Mouse (Mus musculus) neural tube, embryonic 14.5 days (tissue): ENCODE data around the gene Rubcn. TPM values are rescaled to one million over a fixed set of nuclear protein-coding genes. Genes with fewer than 3 reads are reported as not detected.
A peak's percentile ranks its signal among the peaks of the same experiment; 100 is the strongest.
"Not testable (repeated sequence)": the region's sequence is repeated elsewhere in the genome, so short reads cannot be mapped to it uniquely, and the experiment has no call there.

Source experiments
- ATAC-seq: fragments of 200-750 bp; cut with Nextera tagmentation; 2 replicates; pipeline ENCODE4 v1.8.0; 2017; ENCODE audit warnings: low read depth, mild to moderate bottlenecking, moderate TSS enrichment, moderate library complexity
- H3K27ac ChIP-seq: fragments of 300-500 bp; sonication (generic); 2 replicates; pipeline ENCODE4 v1.5.1; 2014; ENCODE audit warnings: low read depth, mild to moderate bottlenecking, control low read depth, low read length, moderate library complexity, mixed read lengths
- H3K27me3 ChIP-seq: fragments of 300-500 bp; sonication (generic); 2 replicates; pipeline ENCODE4 v1.6.1; 2014; ENCODE audit warnings: low read length; ENCODE audit not compliant: control insufficient read depth, insufficient read depth
- H3K36me3 ChIP-seq: fragments of 300-500 bp; sonication (generic); 2 replicates; pipeline ENCODE4 v1.6.1; 2014; ENCODE audit warnings: low read length, mixed read lengths; ENCODE audit not compliant: control insufficient read depth, insufficient read depth
- H3K4me1 ChIP-seq: fragments of 300-500 bp; sonication (generic); 2 replicates; pipeline ENCODE4 v1.6.1; 2014; ENCODE audit warnings: low read length; ENCODE audit not compliant: control insufficient read depth, insufficient read depth
- H3K4me2 ChIP-seq: fragments of 300-500 bp; sonication (generic); 2 replicates; pipeline ENCODE4 v1.6.1; 2014; ENCODE audit warnings: mild to moderate bottlenecking, low read depth, low read length, control low read depth
- H3K4me3 ChIP-seq: fragments of 300-500 bp; sonication (generic); 2 replicates; pipeline ENCODE4 v1.5.1; 2014; ENCODE audit warnings: low read depth, low read length, control low read depth, mixed read lengths
- H3K9ac ChIP-seq: fragments of 300-500 bp; sonication (generic); replicated peaks from 2 replicates; pipeline ENCODE4 v1.6.1; 2014; ENCODE audit warnings: low read depth, mild to moderate bottlenecking, control low read depth, low read length, mixed read lengths
- H3K9me3 ChIP-seq: fragments of 300-500 bp; sonication (generic); 2 replicates; pipeline ENCODE4 v1.6.1; 2016; ENCODE audit warnings: low read length; ENCODE audit not compliant: control insufficient read depth
- WGBS: fragments of 180-500 bp; shearing (Covaris S2); extraction: QIAGEN DNeasy Blood & Tissue Kit; methylation state at CpG from one replicate; pipeline ENCODE4 v1.1.7; 2014; 5-methylcytosine and 5-hydroxymethylcytosine counted together
- polyA plus RNA-seq: library from polyadenylated mRNA; unstranded; fragments of >200 nt; fragmentation: Nextera tagmentation; extraction: Ambion mirVana; gene quantifications from 2 replicates; pipeline ENCODE4 v1.2.1, GENCODE M21; 2014

The Rubcn gene
- polyA plus RNA-seq, result 29.1 and 34.0 TPM in 2 replicates

DNA sequence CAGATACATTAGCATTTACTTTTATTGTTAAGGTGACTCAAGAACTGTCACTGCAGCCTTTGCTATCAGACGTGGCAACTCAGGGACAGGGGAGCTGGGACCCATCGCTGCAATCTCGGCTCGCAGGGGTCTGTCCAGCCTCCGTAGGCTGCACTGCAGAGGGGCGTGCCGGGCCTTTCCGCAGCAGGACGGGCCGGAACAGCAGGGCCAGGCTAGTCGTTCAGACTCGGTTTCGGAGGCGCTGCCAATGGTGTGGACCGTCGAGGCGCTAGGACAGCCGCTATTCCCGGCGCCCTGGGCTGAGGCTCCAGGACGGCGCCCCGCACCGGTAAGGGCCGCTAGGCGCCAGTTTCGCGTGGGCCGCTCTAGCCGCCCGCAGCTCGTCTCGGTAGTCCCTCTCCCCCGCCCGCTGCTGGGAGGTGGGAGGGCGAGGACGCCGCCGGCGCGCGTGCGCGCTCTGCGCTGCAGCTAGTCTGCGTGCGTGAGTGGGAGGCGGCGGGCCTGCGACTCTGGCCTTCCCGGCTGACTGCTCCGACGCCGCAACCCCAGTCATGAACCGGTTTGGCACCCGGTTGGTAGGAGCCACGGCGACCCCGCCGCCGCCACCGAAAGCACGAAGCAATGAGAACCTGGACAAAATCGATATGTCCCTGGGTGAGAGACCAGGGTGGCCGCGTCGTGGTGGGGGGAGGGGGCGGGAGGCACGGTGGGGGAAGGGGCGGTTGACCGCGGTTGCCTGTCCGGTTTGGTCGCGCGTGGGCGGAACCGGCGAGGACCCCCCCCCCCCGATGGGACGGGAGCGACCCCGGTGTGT lies at the start of gene Rubcn, which contains the start of gene Fyttd1:
Rubcn (minus strand) TSS at position 424 of the 814 bp plus-strand sequence.
Fyttd1 (plus strand) TSS at position 158 of the 814 bp plus-strand sequence.
- Histone ChIP-seq H3K4me3 (peak within 1 kb of the TSS; percentile 85), H3K27me3 (peaks cover 2% of the 10 kb centered on the region; the same call in 1 of the 2 replicates), H3K4me1 (peaks cover 16% of the 10 kb centered on the region), H3K27ac (peak within 1 kb of the TSS; percentile 80), H3K36me3 (no peaks in the 10 kb centered on the region), H3K9ac (peak within 1 kb of the TSS; percentile 82), H3K4me2 (peak within 1 kb of the TSS; percentile 81), H3K9me3 (no peaks in the 10 kb centered on the region)
- peak; percentile 97 for ATAC-seq
- WGBS, result under 1% methylated on average over 74 of the region's 83 CpGs

DNA sequence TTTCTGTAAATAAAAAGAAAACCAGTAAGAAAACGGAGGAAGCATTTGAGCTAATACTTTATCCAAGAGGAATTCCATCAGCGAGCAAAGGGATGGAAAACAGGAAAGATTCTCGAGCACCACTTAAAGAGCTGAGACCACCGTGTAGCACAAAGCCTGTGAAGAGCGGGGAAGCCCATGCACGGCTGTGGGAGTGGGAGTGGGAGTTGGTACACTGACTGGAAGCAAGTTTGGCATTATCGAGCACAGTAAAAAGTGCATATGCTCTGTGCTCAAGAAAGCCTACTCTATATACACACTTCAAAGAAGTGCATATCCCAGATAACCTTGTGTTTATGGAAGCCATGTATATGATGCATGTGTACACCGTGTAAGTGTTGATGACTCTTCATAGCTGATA lies 49.5 kb upstream of the Rubcn start:
- H3K36me3 ChIP-seq, result no peaks in the 10 kb centered on the region
- no peak for ATAC-seq
- no peak overlapping the region for H3K9ac ChIP-seq
- H3K4me2 ChIP-seq, result no peak overlapping the region
- WGBS, result 95% methylated on average over 8 of the region's 8 CpGs
- H3K27ac ChIP-seq, result no peak overlapping the region
- H3K9me3 ChIP-seq, result no peaks in the 10 kb centered on the region
- H3K4me3 ChIP-seq, result no peak overlapping the region
- no peaks in the 10 kb centered on the region for H3K27me3 ChIP-seq
- H3K4me1 ChIP-seq, result no peaks in the 10 kb centered on the region

- not testable (repeated sequence) for ATAC-seq, H3K27me3 ChIP-seq, H3K4me3 ChIP-seq, H3K4me1 ChIP-seq, H3K9me3 ChIP-seq, H3K27ac ChIP-seq, H3K36me3 ChIP-seq, H3K9ac ChIP-seq, H3K4me2 ChIP-seq
- WGBS, result 95% methylated on average over 9 of the region's 9 CpGs
These were observed 49.1 kb upstream of the Rubcn start for GRCm38 (mm10) chr16:32926629-32927028.

- H3K27me3 ChIP-seq, result no peaks in the 10 kb centered on the region; the same call in 1 of the 2 replicates
- H3K4me2 ChIP-seq, result peak overlapping the region; percentile 66
- H3K4me3 ChIP-seq, result peak overlapping the region; percentile 98
- 74% methylated on average over 9 of the region's 9 CpGs for WGBS
- ATAC-seq, result no peak
- no peaks in the 10 kb centered on the region for H3K36me3 ChIP-seq
- peaks cover 6% of the 10 kb centered on the region for H3K4me1 ChIP-seq
- no peak overlapping the region for H3K9ac ChIP-seq
- no peak overlapping the region for H3K27ac ChIP-seq
- H3K9me3 ChIP-seq, result no peaks in the 10 kb centered on the region
These were observed 37.9 kb upstream of the Rubcn start for GRCm38 (mm10) chr16:32915292-32916068.

GRCm38 (mm10) chr16:32913937-32914881 lies 36.6 kb upstream of the Rubcn start, which contains the start of gene Lrch3:
Lrch3 (plus strand) TSS chr16:32914100.
- Histone ChIP-seq H3K27ac (peak within 1 kb of the TSS; percentile 90), H3K4me1 (peaks cover 6% of the 10 kb centered on the region), H3K4me2 (peak within 1 kb of the TSS; percentile 66), H3K9ac (peak within 1 kb of the TSS; percentile 86), H3K36me3 (0 out of 2 replicates have a peak, but pooled peaks cover under 1% of the 10 kb centered on the region), H3K4me3 (peak within 1 kb of the TSS; percentile 98), H3K27me3 (no peaks in the 10 kb centered on the region; the same call in 1 of the 2 replicates), H3K9me3 (no peaks in the 10 kb centered on the region)
- WGBS, result under 1% methylated on average over 84 of the region's 85 CpGs
- ATAC-seq, result peak; percentile 96

- no peak overlapping the region for H3K27ac ChIP-seq
- H3K4me1 ChIP-seq, result peaks cover 6% of the 10 kb centered on the region
- 68% methylated on average over 7 of the region's 7 CpGs for WGBS
- 0 out of 2 replicates have a peak, but pooled peaks cover 2% of the 10 kb centered on the region for H3K36me3 ChIP-seq
- no peaks in the 10 kb centered on the region; the same call in 1 of the 2 replicates for H3K27me3 ChIP-seq
- H3K4me3 ChIP-seq, result no peak overlapping the region
- no peak overlapping the region for H3K9ac ChIP-seq
- peak overlapping the region; percentile 66 for H3K4me2 ChIP-seq
- H3K9me3 ChIP-seq, result no peaks in the 10 kb centered on the region
- no peak for ATAC-seq
These were observed 35.6 kb upstream of the Rubcn start for GRCm38 (mm10) chr16:32913212-32913611.

- H3K9me3 ChIP-seq, result no peaks in the 10 kb centered on the region
- H3K9ac ChIP-seq, result no peak overlapping the region
- no peak for ATAC-seq
- peaks cover 7% of the 10 kb centered on the region for H3K36me3 ChIP-seq
- WGBS, result 43% methylated on average over 8 of the region's 8 CpGs
- no peaks in the 10 kb centered on the region for H3K4me1 ChIP-seq
- no peak overlapping the region for H3K4me2 ChIP-seq
- H3K27me3 ChIP-seq, result no peaks in the 10 kb centered on the region
- H3K4me3 ChIP-seq, result no peak overlapping the region
- H3K27ac ChIP-seq, result no peak overlapping the region
These were observed 29.2 kb upstream of the Rubcn start for GRCm38 (mm10) chr16:32906727-32907126.

- 76% methylated on average over 2 of the region's 2 CpGs for WGBS
These were observed 28.6 kb upstream of the Rubcn start for GRCm38 (mm10) chr16:32906186-32906585.

More at GRCm38 (mm10) chr16:32906186-32906585, 28.6 kb upstream of the Rubcn start:
- no peaks in the 10 kb centered on the region for H3K9me3 ChIP-seq
- H3K27ac ChIP-seq, result no peak overlapping the region
- H3K4me1 ChIP-seq, result no peaks in the 10 kb centered on the region
- no peak overlapping the region for H3K9ac ChIP-seq
- H3K4me3 ChIP-seq, result no peak overlapping the region
- no peak overlapping the region for H3K4me2 ChIP-seq
- H3K36me3 ChIP-seq, result peaks cover 7% of the 10 kb centered on the region
- H3K27me3 ChIP-seq, result no peaks in the 10 kb centered on the region
- ATAC-seq, result no peak
